Mouse (Mus musculus) inflammation-experienced regulatory T-cells, adult 16 weeks (primary cell): ENCODE data around the gene Ifnb1. TPM values are rescaled to one million over a fixed set of nuclear protein-coding genes. Genes with fewer than 3 reads are reported as not detected.

Experiments
- polyA plus RNA-seq: library from polyadenylated mRNA; unstranded; fragments of 100-300 nt; shearing (Covaris generic); gene quantifications from one replicate; pipeline ENCODE4 v1.2.1, GENCODE M21; 2017

The Ifnb1 gene
- not detected for polyA plus RNA-seq

GRCm38 (mm10) chr4:88522674-88523073 is at the start of gene Ifnb1:
TSS of gene Ifnb1 (minus strand) at chr4:88522774.

DNA sequence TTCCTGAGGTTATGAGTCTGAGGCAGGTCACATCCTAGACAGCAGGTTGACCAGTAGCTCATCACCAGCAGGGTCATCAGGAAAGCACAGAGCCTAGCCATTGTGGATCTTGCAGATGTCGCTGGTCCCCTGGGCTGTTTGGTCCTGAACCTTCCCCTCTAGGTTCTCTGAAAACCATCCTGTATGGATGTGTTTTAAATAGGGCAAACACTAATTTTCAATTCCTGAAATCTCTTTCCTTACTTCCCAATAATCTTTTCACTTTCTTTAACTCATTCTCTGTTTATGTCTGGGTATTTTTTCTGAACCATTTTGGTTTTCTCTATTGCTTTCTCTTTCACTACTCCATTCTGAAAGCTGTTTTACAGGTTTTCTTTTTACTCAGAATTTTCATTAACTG is 49.1 kb upstream of the Ifnb1 start, which contains the start of gene Ifna14:
Ifna14 (minus strand) TSS at position 101 of the 400 bp plus-strand sequence.

DNA sequence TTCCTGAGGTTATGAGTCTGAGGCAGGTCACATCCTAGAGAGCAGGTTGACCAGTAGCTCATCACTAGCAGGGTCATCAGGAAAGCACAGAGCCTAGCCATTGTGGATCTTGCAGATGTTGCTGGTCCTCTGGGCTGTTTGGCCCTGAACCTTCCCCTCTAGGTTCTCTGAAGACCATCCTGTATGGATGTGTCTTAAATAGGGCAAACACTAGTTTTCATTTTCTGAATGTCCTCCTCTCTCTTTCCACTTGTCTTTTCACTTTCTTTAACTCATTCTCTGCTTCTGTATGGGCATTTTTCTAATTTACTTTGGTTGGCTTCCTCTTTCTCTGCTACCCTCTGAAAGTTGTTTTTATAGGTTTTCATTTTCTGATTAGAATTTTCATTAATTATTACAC is 35.6 kb upstream of the Ifnb1 start, which contains the start of gene Ifna15:
Ifna15 (minus strand) TSS at position 101 of the 400 bp plus-strand sequence.

Other genes with a start within 250 kb of the Ifnb1 start
- 0.65 TPM for gene Hacd4, start 83.8 kb downstream of the Ifnb1 start, polyA plus RNA-seq
- not detected for gene Ifna15, start 35.5 kb upstream of the Ifnb1 start, polyA plus RNA-seq
- gene Ifna14, start 49.0 kb upstream of the Ifnb1 start, polyA plus RNA-seq, result not detected
- not detected for gene Ifna9, start 69.6 kb upstream of the Ifnb1 start, polyA plus RNA-seq
- gene Ifna12, start 80.6 kb upstream of the Ifnb1 start, polyA plus RNA-seq, result not detected
- not detected for gene C87499, start 111.6 kb upstream of the Ifnb1 start, polyA plus RNA-seq
- gene Ifna13, start 121.7 kb upstream of the Ifnb1 start, polyA plus RNA-seq, result not detected
- not detected for gene Ifna16, start 154.2 kb upstream of the Ifnb1 start, polyA plus RNA-seq
- not detected for gene Ifna2, start 161.1 kb upstream of the Ifnb1 start, polyA plus RNA-seq
- not detected for gene Ifnab, start 168.6 kb upstream of the Ifnb1 start, polyA plus RNA-seq
- not detected for gene Gm26566, start 199.0 kb upstream of the Ifnb1 start, polyA plus RNA-seq
- gene Klhl9, start 199.7 kb upstream of the Ifnb1 start, polyA plus RNA-seq, result 24.6 TPM
- gene Gm13271, start 232.1 kb upstream of the Ifnb1 start, polyA plus RNA-seq, result not detected
- not detected for gene Gm13283, start 237.3 kb upstream of the Ifnb1 start, polyA plus RNA-seq